21 mouse cellular contexts compared by ENCODE assay signal in genomic region chr16:58414801-58415200, GRCm38 (mm10). TPM values are rescaled to one million over a fixed set of nuclear protein-coding genes. Genes with fewer than 3 reads are reported as not detected.
DNase-seq lines count a peak whose midpoint lies in the region; ATAC-seq and TF ChIP-seq lines count a peak whose summit lies in the region.
"Had no signal": no experiment of that assay in that cellular context is flagged by ENCODE, and none has a peak within 500 bp of the region (broad histone marks: within the 10 kb centered on the region; RNA-seq: fewer than 3 reads in every experiment).

No protein-coding gene starts in this region.

- no peak overlapping the region for H3K27ac ChIP-seq in intestine, embryonic 14.5 days (ENCODE audit: low read depth)
- no peak overlapping the region for H3K27ac ChIP-seq in intestine, embryonic 16.5 days (ENCODE audit: low read length)
- H3K27ac ChIP-seq in kidney, adult 2 months (ENCODE audit: insufficient read depth, low read depth, low read length): no peak overlapping the region
- H3K27ac ChIP-seq in kidney, embryonic 14.5 days (ENCODE audit: low read depth, low read length): no peak overlapping the region

- H3K36me3 ChIP-seq in intestine, embryonic 14.5 days (ENCODE audit: control insufficient read depth, insufficient read depth, low read length): no peaks in the 10 kb centered on the region
- no peaks in the 10 kb centered on the region for H3K36me3 ChIP-seq in intestine, embryonic 16.5 days (ENCODE audit: control insufficient read depth, insufficient read depth, low read length)
- no peaks in the 10 kb centered on the region for H3K36me3 ChIP-seq in kidney, adult 2 months (ENCODE audit: control insufficient read depth, insufficient read depth, low read length)
- no peaks in the 10 kb centered on the region for H3K36me3 ChIP-seq in kidney, embryonic 14.5 days (ENCODE audit: control insufficient read depth, insufficient read depth, low read length)
- H3K36me3 ChIP-seq in myocyte (ENCODE audit: control insufficient read depth, insufficient read depth): peaks cover 9% of the 10 kb centered on the region

- 97% methylated on average over 4 of the region's 4 CpGs for WGBS in intestine, embryonic 14.5 days
- 89% methylated on average over 4 of the region's 4 CpGs for WGBS in intestine, embryonic 16.5 days
- 95% methylated on average over 4 of the region's 4 CpGs for WGBS in kidney, adult 2 months
- 95% methylated on average over 4 of the region's 4 CpGs for WGBS in kidney, embryonic 14.5 days

- H3K79me2 ChIP-seq in myocyte (ENCODE audit: control insufficient read depth, insufficient read depth): peaks cover 82% of the 10 kb centered on the region

- H3K4me2 ChIP-seq in intestine, embryonic 14.5 days (ENCODE audit: low read length): no peak overlapping the region
- no peak overlapping the region for H3K4me2 ChIP-seq in intestine, embryonic 16.5 days (ENCODE audit: low read depth, low read length)
- no peak overlapping the region for H3K4me2 ChIP-seq in kidney, embryonic 14.5 days (replicated peaks; ENCODE audit: low read depth, low read length)
- H3K4me2 ChIP-seq in myocyte (ENCODE audit: low read depth): peak overlapping the region; percentile 20

- H3K4me3 ChIP-seq in intestine, embryonic 14.5 days (ENCODE audit: low read depth, low read length): no peak overlapping the region
- no peak overlapping the region for H3K4me3 ChIP-seq in intestine, embryonic 16.5 days (ENCODE audit: low read length)
- no peak overlapping the region for H3K4me3 ChIP-seq in kidney, adult 2 months (ENCODE audit: insufficient read depth, low read depth, low read length)
- no peak overlapping the region for H3K4me3 ChIP-seq in kidney, embryonic 14.5 days (ENCODE audit: low read length)
- no peak overlapping the region for H3K4me3 ChIP-seq in myocyte

- H3K9me3 ChIP-seq in intestine, embryonic 14.5 days (ENCODE audit: control insufficient read depth, low read length): no peaks in the 10 kb centered on the region
- no peaks in the 10 kb centered on the region for H3K9me3 ChIP-seq in intestine, embryonic 16.5 days (ENCODE audit: control insufficient read depth, low read length)
- no peaks in the 10 kb centered on the region for H3K9me3 ChIP-seq in kidney, embryonic 14.5 days (ENCODE audit: control insufficient read depth, low read length)
- H3K9me3 ChIP-seq: G1E had no signal

- no peak for TF ChIP-seq POLR2A in kidney, adult 2 months (IDR thresholded peaks at IDR 0.05; ENCODE audit: low read depth, low read length)
- no peak for TF ChIP-seq POLR2A in myocyte (IDR thresholded peaks at IDR 0.05; ENCODE audit: insufficient read length, low read depth)

- no peak overlapping the region for H3ac ChIP-seq in myocyte (ENCODE audit: control insufficient read depth, insufficient read length)

- no peak overlapping the region for H3K9ac ChIP-seq in intestine, embryonic 14.5 days (ENCODE audit: low read length)
- no peak overlapping the region for H3K9ac ChIP-seq in intestine, embryonic 16.5 days (ENCODE audit: low read depth, low read length)
- H3K9ac ChIP-seq in kidney, embryonic 14.5 days (ENCODE audit: low read depth, low read length): no peak overlapping the region

- no peak for ATAC-seq in intestine, embryonic 14.5 days (replicated peaks; ENCODE audit: low FRiP score, low TSS enrichment, low read depth)
- no peak for ATAC-seq in intestine, embryonic 16.5 days
- no peak for ATAC-seq in kidney, embryonic 14.5 days (ENCODE audit: low FRiP score, low TSS enrichment)
- ATAC-seq: activated CD4-positive, CD25-positive, alpha-beta regulatory T cell, adult 4 months; CD4-positive, CD25-positive, alpha-beta regulatory T cell, adult 4 months; Patski had no signal

- H3K27me3 ChIP-seq in intestine, embryonic 14.5 days (replicated peaks; ENCODE audit: control insufficient read depth, insufficient read depth, low read length): no peaks in the 10 kb centered on the region
- no peaks in the 10 kb centered on the region for H3K27me3 ChIP-seq in intestine, embryonic 16.5 days (replicated peaks; ENCODE audit: control insufficient read depth, insufficient read depth, low read length)
- H3K27me3 ChIP-seq in kidney, adult 2 months (replicated peaks; ENCODE audit: control insufficient read depth, insufficient read depth, low read length): no peaks in the 10 kb centered on the region
- H3K27me3 ChIP-seq in kidney, embryonic 14.5 days (ENCODE audit: control insufficient read depth, insufficient read depth, low read length): no peaks in the 10 kb centered on the region
- H3K27me3 ChIP-seq in myocyte (ENCODE audit: control insufficient read depth, insufficient read depth, insufficient read length): no peaks in the 10 kb centered on the region
- H3K27me3 ChIP-seq: Patski had no signal

- intact Hi-C loops in left cerebral cortex, postnatal 36 days (cut with DNase I): no loop called here

- peak; percentile 36 for DNase-seq in intestine, embryonic 14.5 days (ENCODE audit: low spot score)
- peak; percentile 53 for DNase-seq in kidney, adult 2 months
- no peak for DNase-seq in kidney, adult 18-20 months
- peak; percentile 61 for DNase-seq in kidney, adult 9 months
- DNase-seq in left cerebral cortex, postnatal 36 days (ENCODE audit: low spot score in 2 of 2): no peak
- DNase-seq: adrenal gland, adult 2 months; adrenal gland, adult 8-10 months; adrenal gland, postnatal 10 days; adrenal gland, postnatal 14 days; adrenal gland, postnatal 25 days; adrenal gland, postnatal 36 days; B cell, adult 2 months; cerebellum, adult 11 months; cerebellum, adult 11-12 months had no signal

- TF ChIP-seq CTCF in kidney, adult 2 months (conservative IDR thresholded peaks at IDR 0.05; ENCODE audit: insufficient read depth, insufficient read length, low read depth, low read length): no peak

- H3K4me1 ChIP-seq in intestine, embryonic 14.5 days (replicated peaks; ENCODE audit: control insufficient read depth, insufficient read depth, low read length): peaks cover 5% of the 10 kb centered on the region
- H3K4me1 ChIP-seq in intestine, embryonic 16.5 days (ENCODE audit: control insufficient read depth, insufficient read depth, low read length): peaks cover 3% of the 10 kb centered on the region
- H3K4me1 ChIP-seq in kidney, adult 2 months (ENCODE audit: control insufficient read depth, insufficient read depth, low read length): no peaks in the 10 kb centered on the region
- 0 out of 2 replicates have a peak, but pooled peaks cover 2% of the 10 kb centered on the region for H3K4me1 ChIP-seq in kidney, embryonic 14.5 days (ENCODE audit: control insufficient read depth, insufficient read depth, low read length)

TF ChIP-seq in myocyte, 11 proteins besides CTCF, POLR2A, EP300 and RAD21:
- no peak for TF ChIP-seq E2F4 (IDR thresholded peaks at IDR 0.05; ENCODE audit: insufficient read depth)
- no peak for TF ChIP-seq TCF12 (IDR thresholded peaks at IDR 0.05; ENCODE audit: insufficient read depth, poor library complexity, severe bottlenecking)
- no peak for TF ChIP-seq REST (IDR thresholded peaks at IDR 0.05; ENCODE audit: insufficient read depth, insufficient read length)
- no peak for TF ChIP-seq MYOD1 (IDR thresholded peaks at IDR 0.05; ENCODE audit: control insufficient read depth in 1 of 3, insufficient read length in 2 of 3, low read depth in 2 of 3)
- TF ChIP-seq POLR2AphosphoS2 (IDR thresholded peaks at IDR 0.05; ENCODE audit: insufficient read length, low read depth): no peak
- no peak for TF ChIP-seq CEBPB (IDR thresholded peaks at IDR 0.05; ENCODE audit: insufficient read depth, poor library complexity, severe bottlenecking)
- TF ChIP-seq USF1 (IDR thresholded peaks at IDR 0.05; ENCODE audit: low read depth): no peak
- TF ChIP-seq MAX (IDR thresholded peaks at IDR 0.05; ENCODE audit: low read depth): no peak
- no peak for TF ChIP-seq MYOG (IDR thresholded peaks at IDR 0.05; ENCODE audit: control insufficient read depth in 1 of 3, insufficient read depth in 1 of 3, insufficient read length in 2 of 3, low read depth in 2 of 3)
- no peak for TF ChIP-seq SRF (IDR thresholded peaks at IDR 0.05; ENCODE audit: control insufficient read depth, insufficient read length, low read depth)
- no peak for TF ChIP-seq TCF3 (IDR thresholded peaks at IDR 0.05; ENCODE audit: insufficient read length, low read depth)
TF ChIP-seq in myocyte: peak in this region for 0.

RNA-seq across cellular contexts. Expression of gene Dcbld2, which starts 6.6 kb away (rescaled TPM):
- polyA plus RNA-seq in intestine, embryonic 14.5 days (2014; fragmentation: Nextera tagmentation; extraction: Ambion mirVana): 9.2 and 9.8 TPM in 2 replicates
- 2.5 and 2.8 TPM in 2 replicates for polyA plus RNA-seq in intestine, embryonic 16.5 days (2015; fragmentation: Nextera tagmentation; extraction: Ambion mirVana)
- 7.0 and 7.1 TPM in 2 replicates for polyA plus RNA-seq in kidney, adult 2 months (2012; rRNA removed)
- polyA plus RNA-seq in kidney, embryonic 14.5 days (2014; fragmentation: Nextera tagmentation; extraction: Ambion mirVana): 8.0 and 9.3 TPM in 2 replicates
- polyA plus RNA-seq in myocyte (2012; fragmentation: generic; extraction: Trizol): 10.4 TPM
- total RNA-seq in left cerebral cortex, postnatal 36 days (2021): 10 to 100 TPM; 26.0 to 26.1 TPM

Comparison
In these comparisons a context has a peak if more than half of its experiments do, and no peak if none do; other contexts are left out.
1. DNase-seq: peak in intestine, embryonic 14.5 days (single experiment), kidney, adult 2 months (single experiment) and kidney, adult 9 months (single experiment); none in kidney, adult 18-20 months (single experiment) and left cerebral cortex, postnatal 36 days (0 of 2).